Mouse (Mus musculus): ENCODE measurements around the gene Upp1. TPM values are rescaled to one million over a fixed set of nuclear protein-coding genes. Genes with fewer than 3 reads are reported as not detected.

The Upp1 gene
- total RNA-seq (2014; fragmentation: Nextera tagmentation) (not detected in 2 replicates), total RNA-seq (2017) (1.3 TPM in 1 of 2 replicates, not detected in the other)

DNA sequence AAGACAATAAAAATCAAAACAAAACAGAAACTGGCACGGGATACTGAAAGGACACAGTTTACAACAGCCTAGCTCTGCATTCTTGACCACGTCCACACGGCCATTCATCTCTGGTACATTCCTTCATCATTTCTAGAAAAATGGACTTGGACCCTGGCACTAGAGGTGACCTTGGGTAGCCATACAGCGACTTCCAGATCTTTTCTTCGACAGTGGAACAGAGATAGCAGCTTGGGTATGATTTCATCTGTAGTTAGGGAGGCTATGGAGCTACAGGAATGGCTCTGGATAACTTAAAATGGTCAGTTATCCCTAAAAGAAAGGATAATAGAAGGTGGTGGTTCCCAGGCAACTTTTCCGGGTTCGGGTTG is at the start of gene Upp1:
TSS of gene Upp1 (plus strand) at position 54 of the 371 bp plus-strand sequence.
- ATAC-seq (replicated peaks; ENCODE audit: low FRiP score, low TSS enrichment, poor library complexity, severe bottlenecking): no peak; the same call in 1 of the 2 replicates

DNA sequence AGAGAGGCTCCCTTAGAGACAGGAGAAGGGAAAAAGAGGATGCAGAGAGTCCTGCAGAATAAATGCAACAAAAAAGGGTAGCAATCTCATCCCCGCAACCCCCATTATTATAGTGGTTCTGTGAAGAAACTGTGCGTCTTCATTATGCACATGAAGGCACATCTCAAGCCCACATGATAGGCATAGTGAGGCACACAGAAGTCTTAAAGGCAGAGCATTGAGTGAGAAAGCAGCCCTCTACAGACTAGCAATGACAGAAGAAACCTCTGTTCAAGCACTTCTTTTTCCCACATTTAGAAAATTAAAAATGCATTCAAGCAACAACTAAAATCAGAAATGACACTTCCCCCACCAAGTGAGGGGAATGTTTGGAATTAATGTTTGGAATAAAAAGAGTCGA is 41.5 kb upstream of the Upp1 start:
- no peak for ATAC-seq (replicated peaks; ENCODE audit: low FRiP score, low TSS enrichment, poor library complexity, severe bottlenecking)

DNA sequence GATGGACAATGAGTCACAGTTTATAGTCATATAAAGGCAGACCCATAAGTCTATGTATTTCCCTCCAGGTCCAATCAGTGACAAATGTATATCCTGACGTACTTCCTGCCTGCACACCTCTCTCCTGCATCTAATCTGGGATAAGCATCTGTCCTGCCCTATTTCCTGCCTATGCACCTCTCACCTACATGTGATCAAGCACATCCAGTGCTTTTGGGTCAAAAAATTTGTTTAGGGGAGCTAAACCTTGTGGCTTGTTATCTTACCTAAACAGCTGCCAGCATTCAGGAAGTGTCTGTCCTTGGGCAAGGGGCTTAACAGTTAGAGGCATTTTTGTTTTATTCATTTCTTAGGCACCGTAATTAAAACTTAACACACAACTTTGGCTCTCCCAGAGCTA is 4.7 kb upstream of the Upp1 start:
- ATAC-seq (replicated peaks; ENCODE audit: low FRiP score, low TSS enrichment, poor library complexity, severe bottlenecking): peak; percentile 87

DNA sequence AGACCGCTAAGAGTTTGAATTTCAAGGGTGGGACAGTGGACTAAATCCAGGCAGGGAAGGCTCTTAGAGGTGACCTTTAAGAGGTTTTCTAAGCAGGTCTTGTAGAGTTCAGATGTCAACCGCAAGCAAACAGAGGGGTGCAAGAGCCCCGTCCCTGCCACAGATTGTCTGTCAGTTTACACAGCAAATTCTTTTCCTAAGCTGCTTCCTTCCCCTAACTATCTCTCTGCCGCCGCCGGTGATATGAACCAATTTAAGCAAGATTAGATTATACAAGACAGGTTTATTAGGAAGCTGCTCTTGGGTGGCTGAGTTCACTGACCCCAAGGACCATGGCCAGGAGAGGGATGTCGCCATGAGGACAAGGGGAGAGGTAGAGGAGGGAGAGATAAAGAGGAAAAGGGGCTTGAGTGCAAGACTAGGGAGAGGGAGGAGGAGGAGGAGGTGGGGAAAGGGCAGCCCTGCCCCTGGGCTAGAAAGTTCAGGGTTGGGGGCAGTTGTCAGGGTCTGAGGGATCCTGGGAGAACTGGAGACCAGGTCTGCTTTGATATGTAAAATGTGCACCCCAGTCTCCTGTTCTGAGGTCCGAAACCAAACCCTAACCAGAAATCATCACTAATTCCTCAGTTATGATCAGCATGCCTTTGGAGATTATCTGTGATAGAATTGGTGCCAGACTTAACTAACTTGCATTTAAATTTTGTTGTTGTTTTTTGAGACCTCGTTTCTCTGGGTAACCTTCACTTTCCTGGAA is 2.4 kb upstream of the Upp1 start:
- ATAC-seq (replicated peaks; ENCODE audit: low FRiP score, low TSS enrichment, poor library complexity, severe bottlenecking): no peak

DNA sequence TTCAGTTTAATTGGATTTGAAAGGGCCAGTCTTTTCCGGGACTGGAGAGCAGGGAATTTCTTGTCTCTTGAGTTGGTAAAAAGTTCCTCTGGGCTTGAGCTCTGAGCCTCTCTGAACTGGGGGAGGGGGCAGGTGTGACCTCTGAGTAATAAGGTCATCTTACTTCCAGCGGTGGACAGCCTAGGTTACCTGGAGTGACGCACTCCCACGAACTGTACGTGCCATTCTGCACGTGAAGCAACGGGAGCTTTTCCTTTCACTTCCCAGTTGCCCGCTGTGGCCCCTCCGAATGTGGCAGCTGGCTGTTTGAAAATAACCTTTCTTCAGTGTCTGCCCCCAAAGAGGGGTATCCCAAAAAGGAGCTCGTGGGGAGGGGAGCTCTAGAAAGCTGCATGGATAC is 1.8 kb upstream of the Upp1 start:
- no peak for ATAC-seq (replicated peaks; ENCODE audit: low FRiP score, low TSS enrichment, poor library complexity, severe bottlenecking)

DNA sequence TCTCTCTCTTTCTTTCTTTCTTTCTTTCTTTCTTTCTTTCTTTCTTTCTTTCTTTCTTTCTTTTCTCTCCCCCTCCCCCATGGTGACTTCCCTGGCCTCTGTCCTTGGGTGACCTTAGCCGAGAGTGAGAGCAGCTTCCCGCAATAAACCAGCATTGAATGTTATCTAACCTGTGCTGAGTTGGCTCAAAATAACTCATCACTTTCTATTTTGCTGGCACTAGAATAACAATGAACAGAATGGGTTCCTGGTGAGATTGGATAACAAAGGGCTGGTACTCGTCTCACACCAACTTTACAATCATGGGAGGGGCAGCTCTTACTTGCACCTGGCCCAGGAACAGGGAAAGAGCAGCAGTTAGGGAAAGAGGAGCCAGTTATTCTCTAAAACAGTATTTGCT is 987 bp upstream of the Upp1 start:
- ATAC-seq (replicated peaks; ENCODE audit: low FRiP score, low TSS enrichment, poor library complexity, severe bottlenecking): no peak

DNA sequence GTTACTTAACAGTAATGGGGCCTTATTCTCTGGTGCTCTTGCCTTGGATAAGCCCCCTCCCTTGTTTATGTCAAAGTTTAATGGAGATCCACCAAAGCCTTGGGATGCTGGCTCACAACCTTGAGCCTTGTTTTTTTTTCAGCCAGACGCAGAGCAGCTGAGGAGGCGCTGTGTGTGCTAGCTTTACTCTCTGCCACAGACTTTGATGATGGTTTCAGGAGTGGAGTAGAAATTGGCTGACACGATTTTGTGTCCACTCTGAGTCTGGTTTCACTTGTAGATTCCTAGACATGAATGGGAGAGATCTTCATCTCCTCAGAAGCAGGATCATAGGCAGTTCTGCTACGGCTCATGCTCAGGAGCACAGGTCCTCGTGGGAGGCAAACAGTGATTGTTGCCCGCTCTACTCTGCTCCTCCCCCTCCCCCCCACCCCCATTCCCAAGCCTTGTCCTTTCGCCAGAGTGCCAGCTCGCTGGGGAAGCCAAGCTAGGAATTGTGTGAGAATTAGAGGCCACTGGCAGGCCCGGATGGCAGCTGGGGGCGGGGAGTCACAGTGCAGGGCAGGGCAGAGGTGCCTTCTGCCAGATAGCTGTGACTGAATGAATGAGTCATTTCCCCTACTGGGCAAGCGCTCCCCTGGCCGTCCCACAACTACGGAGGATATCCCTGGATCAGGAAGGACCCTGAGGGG is 399 bp upstream of the Upp1 start:
- peak; percentile 64 for ATAC-seq (replicated peaks; ENCODE audit: low FRiP score, low TSS enrichment, poor library complexity, severe bottlenecking)

DNA sequence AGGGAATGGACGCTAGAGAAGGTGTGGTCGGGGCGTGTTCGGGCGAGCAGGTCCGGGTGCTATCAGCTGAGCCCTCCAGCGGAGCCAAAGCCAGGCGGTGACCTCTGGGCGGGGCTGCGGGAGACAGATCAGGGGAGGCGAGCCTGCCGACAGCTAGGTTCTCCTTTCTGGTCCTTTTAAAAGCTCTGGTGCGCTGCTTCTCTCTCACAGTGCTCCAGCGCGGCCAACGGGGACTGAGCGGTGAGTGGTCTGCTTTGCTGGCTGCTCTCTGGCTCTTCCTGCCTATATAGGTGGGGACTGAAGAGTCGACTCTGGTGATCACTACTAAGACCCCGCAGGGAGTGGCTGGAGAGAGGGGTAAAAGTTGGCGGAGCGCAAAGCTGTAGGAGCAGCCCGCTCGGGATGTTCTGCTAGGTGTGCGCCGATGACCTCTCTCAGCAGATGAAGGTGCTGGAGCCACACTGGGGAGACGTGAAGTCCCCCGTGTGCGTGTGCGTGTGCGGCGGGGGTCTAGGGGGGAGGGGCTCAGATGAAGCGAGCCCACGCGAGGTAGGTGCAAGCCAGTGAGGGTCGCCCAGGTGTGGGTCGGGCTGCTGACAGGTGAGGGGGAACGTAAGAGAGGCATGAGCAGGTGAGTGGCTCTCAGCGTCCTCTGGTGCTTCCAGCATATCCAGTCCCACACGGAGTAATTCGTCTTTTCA is 668 bp downstream of the Upp1 start:
- ATAC-seq (replicated peaks; ENCODE audit: low FRiP score, low TSS enrichment, poor library complexity, severe bottlenecking): peak; percentile 80

DNA sequence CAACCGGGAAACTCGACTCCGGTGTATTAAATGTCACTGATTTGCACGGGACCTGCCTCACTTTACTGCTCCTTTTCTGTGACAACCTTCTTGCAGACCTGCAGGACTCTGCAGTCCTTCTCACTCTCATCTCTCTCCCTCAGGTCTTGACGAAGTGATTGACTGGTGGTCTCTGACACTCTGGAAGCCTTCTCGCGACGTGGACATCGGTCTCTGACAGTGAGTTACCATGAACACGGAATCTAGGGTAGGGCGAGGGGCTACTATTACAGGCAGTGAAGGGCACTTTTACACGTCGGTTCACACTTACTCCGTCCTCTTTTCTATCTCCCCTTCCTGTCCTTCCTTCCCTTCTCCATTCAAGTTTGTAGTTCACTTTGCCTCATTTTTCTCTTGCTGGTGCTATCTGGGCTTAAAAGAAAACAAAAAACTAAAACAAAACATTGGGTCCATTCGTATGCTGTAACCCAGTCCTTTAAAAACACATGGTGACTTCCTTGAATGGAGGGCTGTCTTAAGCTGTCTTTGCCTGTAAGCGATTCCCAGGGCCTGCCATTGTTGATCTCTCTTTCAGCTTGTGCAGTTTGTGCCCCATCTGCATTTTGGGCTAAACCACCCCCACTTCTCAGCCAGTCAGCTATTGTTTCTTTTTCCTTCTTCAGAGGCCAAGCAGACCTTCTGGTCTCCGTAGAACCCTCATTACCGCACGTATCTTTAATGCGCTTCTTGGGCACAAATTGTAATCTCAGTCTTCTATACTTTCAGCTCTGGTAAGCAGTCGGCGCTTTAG is 1.5 kb downstream of the Upp1 start:
- no peak for ATAC-seq (replicated peaks; ENCODE audit: low FRiP score, low TSS enrichment, poor library complexity, severe bottlenecking)

DNA sequence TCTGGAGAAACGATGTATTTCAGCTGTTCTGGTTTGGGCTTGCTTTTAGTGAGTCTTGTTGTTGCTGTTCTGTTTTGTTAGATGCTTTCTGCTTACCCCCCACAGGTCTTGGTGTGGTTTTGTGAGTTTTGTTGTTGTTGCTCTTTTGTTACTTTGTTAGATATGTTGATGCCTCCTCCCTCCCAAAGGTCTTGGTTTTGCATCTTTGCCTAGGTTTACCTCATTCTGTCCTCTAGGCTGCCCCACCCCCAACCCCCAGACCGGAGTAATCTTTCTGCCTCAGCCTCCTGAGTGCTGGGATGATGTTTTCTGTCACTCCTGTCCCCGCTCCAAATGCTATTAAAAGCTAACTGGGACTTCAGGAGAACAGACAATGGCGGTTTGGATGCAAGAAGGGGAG is 4.4 kb downstream of the Upp1 start:
- no peak for ATAC-seq (replicated peaks; ENCODE audit: low FRiP score, low TSS enrichment, poor library complexity, severe bottlenecking)

DNA sequence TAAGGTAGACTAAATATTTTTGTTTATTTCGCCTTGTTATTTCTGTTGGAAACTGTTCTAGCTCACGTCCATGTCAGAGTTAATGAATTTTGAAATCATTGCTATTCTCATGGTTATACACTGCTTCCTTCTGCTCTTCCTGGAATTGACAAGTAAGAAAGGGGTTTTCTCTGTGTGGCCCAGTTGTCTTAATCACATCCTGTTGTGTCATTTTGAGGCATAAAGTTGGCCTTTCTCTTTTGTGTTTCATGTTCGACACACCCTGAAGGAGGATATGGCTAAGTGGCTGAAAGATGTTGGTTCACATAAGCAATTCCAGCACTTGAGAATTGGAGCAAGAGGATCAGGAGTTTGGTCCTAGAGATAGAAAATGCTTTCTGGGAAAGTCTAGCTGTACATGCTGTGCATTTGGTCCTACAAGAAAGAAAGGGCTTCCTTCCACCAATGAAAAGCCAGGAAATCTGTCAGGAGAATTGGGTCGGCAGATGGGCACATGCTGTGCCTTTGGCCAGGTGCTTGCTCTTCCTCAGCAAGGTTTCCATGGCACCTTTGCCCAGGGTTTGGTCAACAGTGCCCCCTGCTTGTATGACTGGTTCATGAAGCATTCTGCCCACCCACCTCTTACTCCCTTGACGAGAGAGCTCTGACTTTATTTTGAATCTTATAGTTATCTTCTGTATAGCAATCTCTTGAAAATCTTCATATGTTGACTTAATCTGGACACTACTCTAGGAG is 8.6 kb downstream of the Upp1 start:
- ATAC-seq (replicated peaks; ENCODE audit: low FRiP score, low TSS enrichment, poor library complexity, severe bottlenecking): no peak

DNA sequence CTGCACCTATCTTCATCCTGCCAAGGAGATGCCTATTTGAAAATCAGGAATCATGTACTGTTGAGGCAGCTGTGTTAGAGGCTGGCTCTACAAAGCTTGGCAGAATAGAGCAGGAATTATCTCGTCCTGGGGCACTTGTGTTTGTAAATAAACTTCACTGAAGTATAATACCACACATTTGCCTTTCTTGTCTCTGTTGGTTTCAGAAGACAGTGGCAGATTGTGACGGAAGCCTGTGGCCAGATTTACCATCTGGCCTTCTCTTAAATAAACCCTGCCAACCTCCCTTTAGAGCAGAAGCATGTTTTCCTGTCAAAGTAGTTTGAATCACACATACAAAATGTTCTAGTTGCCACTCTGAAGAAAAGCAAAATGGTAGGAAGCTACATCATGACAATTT is 10.2 kb downstream of the Upp1 start:
- no peak for ATAC-seq (replicated peaks; ENCODE audit: low FRiP score, low TSS enrichment, poor library complexity, severe bottlenecking)

DNA sequence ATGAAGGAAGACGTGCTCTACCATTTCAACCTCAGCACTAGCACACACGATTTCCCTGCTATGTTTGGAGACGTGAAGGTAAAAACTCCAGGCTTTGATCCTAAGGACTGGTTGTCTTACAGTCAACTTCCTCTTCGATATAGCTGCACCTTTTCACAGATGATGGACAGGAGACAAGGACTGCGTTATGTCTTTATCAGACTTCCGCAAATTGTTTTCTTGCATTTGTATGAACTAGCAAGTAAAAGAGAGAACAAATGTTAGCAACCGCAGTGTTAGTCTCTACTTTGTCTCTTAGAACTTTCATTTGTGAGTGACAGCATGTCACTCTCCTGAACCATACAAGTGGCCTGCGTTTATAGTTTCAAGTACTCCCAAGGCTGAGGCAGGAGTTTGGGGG is 11.6 kb downstream of the Upp1 start:
- no peak for ATAC-seq (replicated peaks; ENCODE audit: low FRiP score, low TSS enrichment, poor library complexity, severe bottlenecking)

DNA sequence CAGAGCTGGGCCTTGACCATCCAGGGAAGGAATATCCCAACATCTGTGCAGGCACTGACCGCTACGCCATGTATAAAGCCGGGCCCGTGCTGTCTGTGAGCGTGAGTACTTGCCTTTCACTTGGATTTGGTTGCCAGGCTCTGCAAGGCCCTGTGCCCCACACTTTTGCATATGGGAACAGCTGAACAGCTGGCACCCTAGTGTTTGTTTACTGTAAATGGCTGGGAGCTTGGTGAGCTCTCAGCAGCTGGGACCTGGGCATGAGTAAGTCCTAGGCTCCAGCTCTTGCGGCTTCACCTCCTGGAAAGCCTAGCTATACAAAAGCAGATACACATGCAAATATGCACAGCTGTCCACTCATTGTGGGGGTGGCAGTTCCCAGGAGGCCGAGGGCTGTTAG is 13.8 kb downstream of the Upp1 start:
- ATAC-seq (replicated peaks; ENCODE audit: low FRiP score, low TSS enrichment, poor library complexity, severe bottlenecking): no peak

DNA sequence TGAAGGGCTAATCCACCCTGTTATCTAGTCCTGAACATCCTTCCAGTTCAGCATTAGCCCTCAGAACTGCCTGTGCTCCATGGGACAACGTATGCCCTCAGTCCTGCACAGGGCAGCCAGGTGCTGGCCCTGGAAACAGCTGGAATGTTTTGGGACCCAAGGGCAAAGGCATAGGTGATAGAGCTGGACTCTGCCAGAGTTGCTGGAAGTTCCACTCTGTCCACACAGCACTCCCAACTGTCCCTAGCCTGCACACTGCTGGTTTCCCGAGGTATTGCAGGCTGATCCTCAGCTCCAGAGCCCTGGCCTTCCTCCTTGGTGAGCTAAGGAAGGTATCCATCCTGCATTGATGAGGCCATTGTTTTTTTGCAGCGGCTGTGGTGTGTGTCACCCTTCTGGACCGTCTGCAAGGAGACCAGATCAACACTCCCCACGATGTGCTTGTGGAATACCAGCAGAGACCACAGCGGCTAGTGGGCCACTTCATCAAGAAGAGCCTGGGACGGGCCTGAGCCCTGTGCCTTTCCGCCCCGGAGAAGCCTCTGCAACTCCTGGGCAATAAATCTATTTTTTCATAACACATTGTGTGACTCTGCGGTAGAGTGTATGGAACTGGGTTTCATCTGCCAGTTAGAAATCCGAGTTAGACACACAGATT is 17.8 kb downstream of the Upp1 start:
- peak; percentile 33; the same call in 1 of the 2 replicates for ATAC-seq (replicated peaks; ENCODE audit: low FRiP score, low TSS enrichment, poor library complexity, severe bottlenecking)

DNA sequence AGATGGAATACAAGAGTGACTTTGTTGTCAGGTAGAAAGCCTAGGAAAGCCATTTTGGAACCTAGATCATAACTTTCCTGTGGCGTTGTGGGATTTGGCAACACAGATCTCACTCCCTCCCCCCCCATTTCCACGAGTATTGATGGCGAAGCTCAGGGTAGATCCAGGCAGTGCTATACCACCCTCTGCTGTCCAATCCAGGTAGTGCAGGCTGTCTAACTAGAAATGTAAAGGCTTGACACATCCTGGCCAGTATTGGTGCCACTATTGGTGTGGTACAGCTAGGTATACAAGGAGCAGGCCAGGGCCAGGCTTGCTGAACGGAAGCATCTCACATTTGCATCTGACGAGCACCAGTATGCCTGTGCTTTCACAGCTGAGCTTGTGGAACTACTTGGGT is 18.6 kb downstream of the Upp1 start:
- peak; percentile 88 for ATAC-seq (replicated peaks; ENCODE audit: low FRiP score, low TSS enrichment, poor library complexity, severe bottlenecking)

DNA sequence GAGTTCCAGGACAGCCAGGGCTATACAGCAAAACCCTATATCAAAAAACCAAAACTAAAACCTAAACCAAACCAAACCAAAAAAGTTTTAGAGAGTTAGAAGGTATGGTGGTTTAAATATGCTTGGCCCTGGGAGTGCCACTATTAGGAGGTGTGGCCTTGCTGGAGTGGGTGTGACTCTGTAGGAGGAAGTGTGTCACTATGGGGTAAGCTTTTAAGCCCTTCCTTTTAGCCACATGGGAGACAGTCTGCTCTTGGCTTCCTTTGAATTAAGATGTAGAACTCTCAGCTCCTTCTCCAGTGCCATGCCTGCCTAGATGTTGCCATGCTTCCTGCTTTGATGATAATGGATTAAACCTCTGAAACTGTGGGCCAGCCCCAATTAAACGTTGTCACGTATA is 27.2 kb downstream of the Upp1 start:
- no peak for ATAC-seq (replicated peaks; ENCODE audit: low FRiP score, low TSS enrichment, poor library complexity, severe bottlenecking)

DNA sequence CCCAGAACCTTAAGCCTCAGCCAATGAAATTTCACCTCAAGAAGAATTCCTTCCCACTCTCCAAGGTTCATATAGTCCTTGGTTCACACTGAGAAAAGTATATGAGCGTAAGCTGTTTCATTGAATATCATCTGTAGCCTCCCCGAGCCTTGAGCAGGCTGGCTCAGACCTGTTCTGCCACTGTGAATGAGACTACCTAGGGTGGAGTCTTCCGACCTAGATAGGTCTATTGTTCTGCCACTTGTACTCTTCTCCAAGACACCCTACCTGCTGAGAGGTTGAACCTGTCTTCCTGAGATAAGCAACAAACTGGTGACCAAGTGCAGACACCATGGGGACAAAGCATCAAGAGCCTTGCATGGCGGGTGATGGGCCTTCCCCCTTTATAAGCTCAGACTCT is 28.2 kb downstream of the Upp1 start:
- no peak for ATAC-seq (replicated peaks; ENCODE audit: low FRiP score, low TSS enrichment, poor library complexity, severe bottlenecking)

DNA sequence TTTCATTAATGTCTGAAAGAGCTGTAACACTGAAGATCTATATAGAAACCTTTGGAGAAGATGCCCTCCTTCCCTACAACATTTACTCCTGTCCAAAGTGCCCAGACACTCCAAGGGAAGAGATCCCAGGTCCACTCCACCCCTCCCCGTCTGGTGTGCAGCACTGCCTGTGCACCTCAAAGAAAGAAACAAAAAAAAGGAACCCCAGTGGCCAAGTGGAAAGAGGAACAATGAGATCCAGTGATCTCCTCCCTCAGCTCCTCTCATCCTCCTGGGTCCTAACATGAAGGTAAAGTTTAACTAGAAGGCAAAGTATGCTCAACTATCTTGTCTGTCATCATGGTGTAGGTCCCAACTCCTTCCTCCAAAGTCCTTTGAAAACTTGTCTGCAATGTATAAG is 28.8 kb downstream of the Upp1 start:
- no peak for ATAC-seq (replicated peaks; ENCODE audit: low FRiP score, low TSS enrichment, poor library complexity, severe bottlenecking)
